Mouse (Mus musculus): ENCODE results near the gene Armc8. TPM values are rescaled to one million over a fixed set of nuclear protein-coding genes. Genes with fewer than 3 reads are reported as not detected.

Armc8 gene
- polyA plus RNA-seq, 1 experiment from 2014 or later: 23.4 TPM

DNA sequence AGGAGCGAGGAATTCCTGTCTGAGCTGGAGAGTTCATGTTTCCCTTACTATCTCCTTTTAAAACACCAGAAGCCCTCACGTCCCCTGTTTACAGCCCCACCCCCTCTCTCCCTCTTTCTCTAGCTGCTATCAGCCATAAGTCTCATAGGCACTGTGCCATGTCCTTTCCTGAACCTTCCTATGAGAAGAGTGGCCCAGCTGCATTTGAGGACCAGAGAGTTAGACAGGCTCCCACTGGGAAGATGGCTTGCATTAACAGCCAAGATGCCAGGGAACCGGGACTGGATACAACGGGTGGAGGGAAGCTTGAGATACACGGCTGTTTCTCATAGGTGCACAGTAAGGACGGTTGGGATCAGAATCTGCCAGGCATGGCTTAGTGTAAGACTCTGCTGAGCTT lies 103.8 kb downstream of the Armc8 start:
- Histone ChIP-seq H3K4me2 (ENCODE audit: low read depth, low read length) (no peak overlapping the region), H3K4me1 (replicated peaks; ENCODE audit: control insufficient read depth, insufficient read depth, low read length) (no peaks in the 10 kb centered on the region), H3K36me3 (ENCODE audit: control insufficient read depth, insufficient read depth, low read length) (no peaks in the 10 kb centered on the region), H3K4me3 (ENCODE audit: low read length) (no peak overlapping the region), H3K9me3 (ENCODE audit: control insufficient read depth, low read length) (no peaks in the 10 kb centered on the region), H3K27me3 (ENCODE audit: control insufficient read depth, insufficient read depth, low read depth, low read length) (no peaks in the 10 kb centered on the region), H3K27ac (ENCODE audit: low read length) (no peak overlapping the region), H3K9ac (ENCODE audit: low read length) (no peak overlapping the region)
- no peak for ATAC-seq (ENCODE audit: low read depth)
- WGBS: 75% methylated on average over 6 of the region's 6 CpGs

DNA sequence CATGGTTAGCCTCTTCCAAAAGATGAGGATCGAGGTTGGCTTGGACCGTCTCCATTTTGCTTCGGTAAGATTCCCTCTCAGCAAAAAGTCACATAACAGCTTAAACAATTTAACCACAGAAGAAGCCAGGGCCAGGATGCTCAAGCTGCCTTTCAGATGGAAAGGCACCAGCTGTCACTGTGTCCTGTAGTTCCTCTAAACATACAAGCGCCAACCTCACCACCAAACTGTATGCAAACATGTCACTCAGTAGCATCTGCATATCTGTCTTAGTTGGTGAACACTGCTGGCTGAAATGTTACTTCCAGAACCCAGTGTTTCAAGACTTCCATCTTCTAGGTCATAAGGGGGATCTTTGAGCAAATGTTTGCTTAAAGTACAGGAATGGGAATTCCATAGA lies 109.0 kb downstream of the Armc8 start:
- H3K27me3 ChIP-seq (ENCODE audit: control insufficient read depth, insufficient read depth, low read depth, low read length): no peaks in the 10 kb centered on the region
- H3K36me3 ChIP-seq (ENCODE audit: control insufficient read depth, insufficient read depth, low read length): no peaks in the 10 kb centered on the region
- H3K4me3 ChIP-seq (ENCODE audit: low read length): no peak overlapping the region
- WGBS: 75% methylated on average over 4 of the region's 4 CpGs
- ATAC-seq (ENCODE audit: low read depth): no peak
- H3K27ac ChIP-seq (ENCODE audit: low read length): no peak overlapping the region
- H3K4me1 ChIP-seq (replicated peaks; ENCODE audit: control insufficient read depth, insufficient read depth, low read length): no peaks in the 10 kb centered on the region
- H3K4me2 ChIP-seq (ENCODE audit: low read depth, low read length): no peak overlapping the region
- H3K9me3 ChIP-seq (ENCODE audit: control insufficient read depth, low read length): no peaks in the 10 kb centered on the region
- no peak overlapping the region for H3K9ac ChIP-seq (ENCODE audit: low read length)

DNA sequence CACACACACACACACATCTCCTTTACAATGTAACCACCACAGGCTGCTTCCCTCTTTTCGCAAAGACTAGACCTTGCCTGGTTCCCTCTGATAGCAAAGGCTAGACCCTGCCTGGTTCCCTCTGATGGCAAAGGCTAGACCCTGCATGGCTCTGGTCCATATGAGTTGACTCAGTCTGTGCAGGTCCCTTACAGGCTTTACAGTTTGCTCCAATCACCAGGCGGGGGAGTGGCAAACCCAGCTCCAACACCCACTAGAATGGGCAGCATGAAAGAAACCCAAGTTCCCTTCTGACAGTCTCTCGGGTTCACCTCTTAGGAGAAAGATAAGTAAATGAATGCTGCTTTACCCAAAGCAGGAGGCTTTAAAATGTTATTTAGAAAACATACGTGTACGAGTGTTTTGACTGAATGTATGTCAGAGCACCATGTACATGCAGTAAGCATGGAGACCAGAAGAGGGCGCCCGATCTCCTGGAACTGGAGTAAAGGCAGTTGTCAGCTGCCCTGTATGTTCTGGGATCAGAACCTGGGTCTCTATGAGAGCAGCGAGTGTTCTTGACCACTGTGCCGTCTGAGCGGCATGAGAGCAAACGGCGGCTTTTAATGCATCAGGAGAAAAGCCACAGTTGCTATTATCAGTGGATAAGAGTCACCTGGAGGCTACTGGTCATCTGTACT lies 110.0 kb downstream of the Armc8 start:
- no peak overlapping the region for H3K4me3 ChIP-seq (ENCODE audit: low read length)
- ATAC-seq (ENCODE audit: low read depth): 0 out of 2 replicates have a peak, but pooled peaks have one; percentile 26
- H3K9ac ChIP-seq (ENCODE audit: low read length): no peak overlapping the region
- WGBS: 38% methylated on average over 12 of the region's 12 CpGs
- no peaks in the 10 kb centered on the region for H3K27me3 ChIP-seq (ENCODE audit: control insufficient read depth, insufficient read depth, low read depth, low read length)
- H3K9me3 ChIP-seq (ENCODE audit: control insufficient read depth, low read length): no peaks in the 10 kb centered on the region
- H3K27ac ChIP-seq (ENCODE audit: low read length): no peak overlapping the region
- no peaks in the 10 kb centered on the region for H3K36me3 ChIP-seq (ENCODE audit: control insufficient read depth, insufficient read depth, low read length)
- no peaks in the 10 kb centered on the region for H3K4me1 ChIP-seq (replicated peaks; ENCODE audit: control insufficient read depth, insufficient read depth, low read length)
- H3K4me2 ChIP-seq (ENCODE audit: low read depth, low read length): no peak overlapping the region

DNA sequence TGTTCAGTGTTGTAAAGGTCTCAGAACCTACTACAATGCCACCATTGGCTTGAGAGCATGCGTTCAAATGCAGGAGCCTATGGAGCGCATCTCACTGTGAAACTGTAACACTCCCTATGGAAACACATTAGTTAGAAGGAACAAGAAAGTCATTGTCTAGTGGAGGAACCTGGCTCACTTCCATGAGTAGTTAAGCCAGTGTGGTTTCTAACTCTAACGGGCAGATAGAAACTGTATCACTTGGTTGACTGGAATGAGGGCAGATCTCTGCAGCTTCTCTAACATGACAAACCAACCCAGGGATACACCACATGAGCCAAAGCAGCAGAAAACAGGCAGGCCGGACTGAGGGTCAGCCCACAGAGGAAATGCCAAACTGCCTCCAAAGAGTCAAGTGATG lies 114.5 kb downstream of the Armc8 start:
- ATAC-seq (ENCODE audit: low read depth): no peak
- Histone ChIP-seq H3K4me2 (ENCODE audit: low read depth, low read length) (no peak overlapping the region), H3K9me3 (ENCODE audit: control insufficient read depth, low read length) (no peaks in the 10 kb centered on the region), H3K27me3 (ENCODE audit: control insufficient read depth, insufficient read depth, low read depth, low read length) (peaks cover 5% of the 10 kb centered on the region; the same call in 1 of the 2 replicates), H3K4me3 (ENCODE audit: low read length) (no peak overlapping the region), H3K36me3 (ENCODE audit: control insufficient read depth, insufficient read depth, low read length) (no peaks in the 10 kb centered on the region), H3K27ac (ENCODE audit: low read length) (no peak overlapping the region), H3K9ac (ENCODE audit: low read length) (no peak overlapping the region), H3K4me1 (replicated peaks; ENCODE audit: control insufficient read depth, insufficient read depth, low read length) (no peaks in the 10 kb centered on the region)
- WGBS: 71% methylated on average over 4 of the region's 4 CpGs

DNA sequence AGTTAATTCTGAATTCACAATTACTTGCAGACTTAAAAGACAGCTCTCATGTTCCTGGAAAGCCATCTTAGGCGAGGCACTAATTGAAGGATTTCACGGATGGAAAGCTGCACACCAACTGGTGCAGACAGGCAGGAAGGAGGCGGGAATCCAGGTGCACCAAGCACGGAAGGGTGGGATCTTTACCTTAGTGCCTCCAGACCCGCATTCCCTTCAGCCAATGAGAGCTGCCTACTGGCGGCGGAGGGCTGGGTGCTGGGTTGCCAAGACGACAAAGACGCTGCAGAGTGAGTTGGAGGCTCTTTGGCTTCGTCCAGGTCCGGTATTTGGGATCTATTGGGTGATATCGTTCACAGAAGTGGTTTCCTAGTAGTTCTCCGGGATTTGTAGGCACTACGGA lies 117.5 kb downstream of the Armc8 start, which contains the start of gene Nme9:
Nme9 (plus strand) TSS at position 315 of the 400 bp plus-strand sequence.
- 4% methylated on average over 14 of the region's 14 CpGs for WGBS
- Histone ChIP-seq H3K4me1 (replicated peaks; ENCODE audit: control insufficient read depth, insufficient read depth, low read length) (no peaks in the 10 kb centered on the region; the same call in 1 of the 2 replicates), H3K4me3 (ENCODE audit: low read length) (peak within 1 kb of the TSS; percentile 20; the same call in 1 of the 2 replicates), H3K9ac (ENCODE audit: low read length) (no peak within 1 kb of the TSS), H3K9me3 (ENCODE audit: control insufficient read depth, low read length) (no peaks in the 10 kb centered on the region), H3K4me2 (ENCODE audit: low read depth, low read length) (peak within 1 kb of the TSS; percentile 28; the same call in 1 of the 2 replicates), H3K27ac (ENCODE audit: low read length) (no peak within 1 kb of the TSS), H3K36me3 (ENCODE audit: control insufficient read depth, insufficient read depth, low read length) (no peaks in the 10 kb centered on the region), H3K27me3 (ENCODE audit: control insufficient read depth, insufficient read depth, low read depth, low read length) (peaks cover 5% of the 10 kb centered on the region; the same call in 1 of the 2 replicates)
- ATAC-seq (ENCODE audit: low read depth): peak; percentile 79

DNA sequence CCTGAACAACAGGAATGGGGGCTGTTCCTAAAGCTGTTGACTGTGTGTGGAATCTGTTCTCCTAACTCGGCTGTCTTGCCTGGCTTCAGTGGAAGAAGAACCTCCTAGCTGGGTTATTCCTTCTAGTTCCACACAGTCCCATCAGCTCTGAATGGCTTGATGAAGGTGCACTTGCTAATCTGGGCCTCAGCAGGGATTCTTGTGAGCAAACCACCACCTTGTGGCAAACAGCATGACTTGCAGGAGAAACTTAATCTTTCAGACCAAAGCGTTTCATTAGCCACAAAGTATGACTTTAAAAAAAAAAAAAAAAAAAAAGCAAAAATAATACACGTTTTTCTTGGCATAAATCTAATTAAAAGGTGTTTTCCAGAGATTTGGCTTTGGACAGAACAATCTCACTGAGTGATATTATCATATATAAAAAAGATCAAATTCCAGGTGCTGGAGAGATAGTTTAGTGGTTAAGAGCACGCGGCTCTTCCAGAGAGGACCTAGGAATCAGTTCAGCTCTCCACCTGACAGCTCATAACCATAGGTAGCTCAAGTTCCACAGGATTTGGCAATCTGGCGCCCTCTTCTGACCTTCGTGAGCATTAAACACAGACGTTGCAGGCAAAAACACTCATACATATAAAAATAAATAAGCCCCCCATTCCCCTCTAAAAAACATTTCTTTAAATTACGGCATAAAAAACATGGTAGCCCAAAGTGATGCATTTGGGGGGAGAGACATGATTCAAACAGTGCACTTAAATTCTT lies 118.6 kb downstream of the Armc8 start:
- Histone ChIP-seq H3K36me3 (ENCODE audit: control insufficient read depth, insufficient read depth, low read length) (no peaks in the 10 kb centered on the region), H3K9me3 (ENCODE audit: control insufficient read depth, low read length) (no peaks in the 10 kb centered on the region), H3K4me2 (ENCODE audit: low read depth, low read length) (no peak overlapping the region), H3K9ac (ENCODE audit: low read length) (no peak overlapping the region), H3K27ac (ENCODE audit: low read length) (no peak overlapping the region), H3K4me1 (replicated peaks; ENCODE audit: control insufficient read depth, insufficient read depth, low read length) (no peaks in the 10 kb centered on the region; the same call in 1 of the 2 replicates), H3K4me3 (ENCODE audit: low read length) (no peak overlapping the region), H3K27me3 (ENCODE audit: control insufficient read depth, insufficient read depth, low read depth, low read length) (peaks cover 5% of the 10 kb centered on the region; the same call in 1 of the 2 replicates)
- no peak for ATAC-seq (ENCODE audit: low read depth)
- 43% methylated on average over 9 of the region's 9 CpGs for WGBS

DNA sequence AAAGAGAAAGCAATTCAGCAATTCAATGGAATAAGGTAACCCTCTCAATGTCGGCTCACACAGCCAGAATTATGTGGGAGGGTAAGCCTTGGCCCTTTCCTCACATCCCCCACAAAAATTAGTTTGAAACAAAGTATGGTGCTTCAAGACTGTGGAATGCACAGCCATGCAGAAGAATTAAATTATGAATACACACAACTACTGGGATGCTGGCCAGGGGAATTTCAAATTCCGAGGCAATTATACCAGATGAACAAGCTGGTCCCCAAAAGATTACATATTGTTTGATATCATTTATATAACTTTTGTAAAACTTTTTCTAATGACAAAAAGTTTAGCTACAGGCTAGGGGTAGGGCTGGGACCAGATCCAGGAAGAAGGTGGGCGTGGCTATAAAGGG lies 121.4 kb downstream of the Armc8 start:
- H3K4me3 ChIP-seq (ENCODE audit: low read length): no peak overlapping the region
- H3K27me3 ChIP-seq (ENCODE audit: control insufficient read depth, insufficient read depth, low read depth, low read length): peaks cover 5% of the 10 kb centered on the region; the same call in 1 of the 2 replicates
- H3K9ac ChIP-seq (ENCODE audit: low read length): no peak overlapping the region
- no peak overlapping the region for H3K4me2 ChIP-seq (ENCODE audit: low read depth, low read length)
- H3K36me3 ChIP-seq (ENCODE audit: control insufficient read depth, insufficient read depth, low read length): no peaks in the 10 kb centered on the region
- no peaks in the 10 kb centered on the region for H3K9me3 ChIP-seq (ENCODE audit: control insufficient read depth, low read length)
- H3K4me1 ChIP-seq (replicated peaks; ENCODE audit: control insufficient read depth, insufficient read depth, low read length): no peaks in the 10 kb centered on the region; the same call in 1 of the 2 replicates
- no peak overlapping the region for H3K27ac ChIP-seq (ENCODE audit: low read length)
- 47% methylated on average over 3 of the region's 3 CpGs for WGBS
- ATAC-seq (ENCODE audit: low read depth): no peak; the same call in 1 of the 2 replicates

DNA sequence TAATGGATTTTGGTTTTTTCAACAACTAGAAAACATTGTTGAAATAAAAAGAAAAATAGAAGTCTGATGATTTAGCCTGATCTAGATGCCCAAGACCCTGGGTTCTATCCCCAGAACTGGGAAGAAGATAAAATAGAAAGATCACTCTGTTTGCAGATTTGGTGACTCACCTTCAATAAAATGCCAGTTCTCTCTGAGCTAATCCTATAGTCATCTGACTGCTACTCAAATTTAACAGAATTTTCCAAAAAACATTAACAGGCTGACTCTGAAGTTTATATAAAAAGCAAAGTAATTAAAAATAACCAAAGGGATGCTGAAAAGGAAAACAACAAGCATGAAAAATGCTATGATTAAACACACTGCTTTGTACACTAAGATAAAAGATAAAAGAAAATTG lies 122.4 kb downstream of the Armc8 start:
- Histone ChIP-seq H3K27me3 (ENCODE audit: control insufficient read depth, insufficient read depth, low read depth, low read length) (peaks cover 3% of the 10 kb centered on the region; the same call in 1 of the 2 replicates), H3K4me1 (replicated peaks; ENCODE audit: control insufficient read depth, insufficient read depth, low read length) (no peaks in the 10 kb centered on the region; the same call in 1 of the 2 replicates), H3K9me3 (ENCODE audit: control insufficient read depth, low read length) (no peaks in the 10 kb centered on the region), H3K27ac (ENCODE audit: low read length) (no peak overlapping the region), H3K4me3 (ENCODE audit: low read length) (no peak overlapping the region), H3K4me2 (ENCODE audit: low read depth, low read length) (no peak overlapping the region), H3K36me3 (ENCODE audit: control insufficient read depth, insufficient read depth, low read length) (no peaks in the 10 kb centered on the region), H3K9ac (ENCODE audit: low read length) (no peak overlapping the region)
- ATAC-seq (ENCODE audit: low read depth): no peak

DNA sequence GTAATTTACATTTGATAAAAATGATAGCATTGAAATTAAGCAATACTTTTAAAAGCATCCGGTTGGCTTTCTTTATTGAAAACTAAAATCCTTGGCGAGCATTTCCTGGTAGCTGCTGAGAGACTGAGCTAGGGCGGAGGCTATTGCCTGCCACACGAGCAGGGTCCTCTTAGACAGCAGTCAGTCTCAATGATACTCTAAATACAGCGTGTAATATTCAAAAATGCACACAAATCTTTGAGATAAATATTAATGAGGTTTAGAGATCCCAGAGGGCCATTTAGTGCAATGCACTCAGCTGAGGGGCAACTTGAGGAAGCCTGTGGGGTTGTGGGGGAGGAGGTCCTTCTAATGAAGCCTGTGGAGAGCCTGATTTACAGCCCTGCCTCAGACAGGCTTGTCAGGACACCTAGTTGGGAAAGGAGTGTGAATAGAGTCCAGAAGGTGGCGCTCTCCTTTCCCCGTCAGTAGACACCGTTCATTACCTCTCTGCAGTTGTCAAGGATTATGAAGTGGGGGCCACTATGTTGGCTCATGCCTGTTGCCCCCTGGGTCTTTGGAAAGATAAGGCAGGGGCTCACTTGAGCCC lies 124.0 kb downstream of the Armc8 start:
- Histone ChIP-seq H3K27ac (ENCODE audit: low read length) (no peak overlapping the region), H3K36me3 (ENCODE audit: control insufficient read depth, insufficient read depth, low read length) (no peaks in the 10 kb centered on the region), H3K27me3 (ENCODE audit: control insufficient read depth, insufficient read depth, low read depth, low read length) (no peaks in the 10 kb centered on the region), H3K9ac (ENCODE audit: low read length) (no peak overlapping the region), H3K4me3 (ENCODE audit: low read length) (no peak overlapping the region), H3K9me3 (ENCODE audit: control insufficient read depth, low read length) (no peaks in the 10 kb centered on the region), H3K4me1 (replicated peaks; ENCODE audit: control insufficient read depth, insufficient read depth, low read length) (no peaks in the 10 kb centered on the region; the same call in 1 of the 2 replicates), H3K4me2 (ENCODE audit: low read depth, low read length) (no peak overlapping the region)
- no peak for ATAC-seq (ENCODE audit: low read depth)
- 31% methylated on average over 8 of the region's 8 CpGs for WGBS
